Mouse (Mus musculus): Measurements from ENCODE around the gene Atoh7. TPM values are rescaled to one million over a fixed set of nuclear protein-coding genes. Genes with fewer than 3 reads are reported as not detected.

Atoh7 gene
- total and polyA plus RNA-seq, 3 experiments: not detected

DNA sequence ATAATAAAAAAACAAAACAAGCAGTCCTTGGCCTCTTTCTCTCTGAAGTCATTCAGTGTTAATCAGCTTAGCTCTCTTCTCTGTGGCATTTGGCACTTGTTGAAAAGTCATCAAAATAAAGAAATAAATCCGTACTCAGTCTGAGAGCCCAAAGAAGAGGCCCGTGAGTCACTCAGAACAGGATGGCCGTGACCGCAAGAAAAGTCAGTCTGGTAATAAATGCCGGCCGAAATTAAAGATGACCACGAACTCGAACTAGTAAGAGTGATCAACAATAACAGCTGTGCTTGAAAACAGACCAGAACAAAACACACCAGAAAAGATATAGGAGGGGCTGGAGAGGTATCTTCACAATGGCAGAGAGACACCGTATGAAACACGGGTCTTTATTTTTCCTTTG is 24.6 kb downstream of the Atoh7 start:
- H3K9me3 ChIP-seq (replicated peaks; ENCODE audit: insufficient read depth, low read length): no peaks in the 10 kb centered on the region
- H3K27me3 ChIP-seq (ENCODE audit: control insufficient read depth in 1 of 2, insufficient read depth in 2 of 2, low read length in 2 of 2): no peaks in the 10 kb centered on the region; a peak in 1 of 4 replicates
- H3K36me3 ChIP-seq (ENCODE audit: control insufficient read depth in 1 of 2, insufficient read depth in 2 of 2, low read length in 2 of 2): no peaks in the 10 kb centered on the region
- DNase-seq (ENCODE audit: low read depth, low spot score): no peak
- no peaks in the 10 kb centered on the region for H3K4me1 ChIP-seq (ENCODE audit: control insufficient read depth in 1 of 2, insufficient read depth in 2 of 2, low read length in 2 of 2)
- no peaks in the 10 kb centered on the region for H3K79me2 ChIP-seq (ENCODE audit: control insufficient read depth, insufficient read depth, low read length, poor library complexity)
- no peak overlapping the region for H3K9ac ChIP-seq (ENCODE audit: control insufficient read depth, low read depth, low read length, poor library complexity, severe bottlenecking)
- no peak for TF ChIP-seq MYC (IDR thresholded peaks at IDR 0.05; ENCODE audit: low read depth, low read length)
- no peak for TF ChIP-seq MAFK (IDR thresholded peaks at IDR 0.05; ENCODE audit: borderline replicate concordance, low read depth, low read length)
- TF ChIP-seq BHLHE40 (IDR thresholded peaks at IDR 0.05; ENCODE audit: borderline replicate concordance, low read depth, low read length): no peak
- TF ChIP-seq RCOR1 (IDR thresholded peaks at IDR 0.05; ENCODE audit: low read depth, low read length): no peak
- no peak for TF ChIP-seq NELFE (IDR thresholded peaks at IDR 0.05; ENCODE audit: low read depth, low read length)
- no peak overlapping the region for H3K27ac ChIP-seq (ENCODE audit: control insufficient read depth, low read depth, low read length)
- H3K4me3 ChIP-seq (ENCODE audit: control insufficient read depth in 1 of 2, insufficient read depth in 1 of 2, low read depth in 2 of 2, low read length in 2 of 2): no peak overlapping the region

DNA sequence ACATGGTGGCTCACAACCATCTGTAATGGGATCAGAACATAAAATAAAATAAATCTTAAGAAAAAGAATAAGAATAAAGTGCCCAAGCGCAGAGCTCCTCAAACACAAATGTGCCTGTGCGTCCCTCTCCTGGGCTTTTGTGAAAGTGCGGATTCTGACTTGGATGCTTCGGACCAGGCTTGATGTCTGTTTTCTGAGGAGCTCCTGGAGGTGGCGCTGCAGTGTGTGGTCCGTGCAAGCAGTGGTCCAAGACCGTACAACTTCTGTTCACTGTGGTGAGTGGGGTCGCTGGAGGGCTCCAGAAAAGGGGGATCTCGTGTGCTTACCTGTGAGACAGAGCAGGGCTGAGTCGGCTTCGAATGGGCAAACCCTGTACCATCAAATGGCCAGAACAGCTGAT is 25.9 kb downstream of the Atoh7 start:
- Histone ChIP-seq H3K36me3 (ENCODE audit: control insufficient read depth in 1 of 2, insufficient read depth in 2 of 2, low read length in 2 of 2) (no peaks in the 10 kb centered on the region), H3K9me3 (replicated peaks; ENCODE audit: insufficient read depth, low read length) (no peaks in the 10 kb centered on the region), H3K27me3 (ENCODE audit: control insufficient read depth in 1 of 2, insufficient read depth in 2 of 2, low read length in 2 of 2) (no peaks in the 10 kb centered on the region; a peak in 1 of 4 replicates), H3K9ac (ENCODE audit: control insufficient read depth, low read depth, low read length, poor library complexity, severe bottlenecking) (no peak overlapping the region), H3K4me1 (ENCODE audit: control insufficient read depth in 1 of 2, insufficient read depth in 2 of 2, low read length in 2 of 2) (no peaks in the 10 kb centered on the region), H3K27ac (ENCODE audit: control insufficient read depth, low read depth, low read length) (no peak overlapping the region), H3K4me3 (ENCODE audit: control insufficient read depth in 1 of 2, insufficient read depth in 1 of 2, low read depth in 2 of 2, low read length in 2 of 2) (no peak overlapping the region), H3K79me2 (ENCODE audit: control insufficient read depth, insufficient read depth, low read length, poor library complexity) (no peaks in the 10 kb centered on the region)
- TF ChIP-seq NRF1 (IDR thresholded peaks at IDR 0.05; ENCODE audit: insufficient read depth, low read depth, low read length, poor library complexity, severe bottlenecking): no peak
- TF ChIP-seq CTCF (IDR thresholded peaks at IDR 0.05 in 2 of 3, conservative IDR thresholded peaks at IDR 0.05 in 1 of 3; ENCODE audit: control insufficient read depth in 1 of 3, insufficient read depth in 1 of 3, low read depth in 2 of 3, low read length in 3 of 3, poor library complexity in 1 of 3, severe bottlenecking in 1 of 3): peak in 2 of 3 experiments; percentile 41 to 43; a peak in 4 of 6 replicates
- TF ChIP-seq MEF2A (IDR thresholded peaks at IDR 0.05; ENCODE audit: extremely low read depth, insufficient replicate concordance, low read depth, low read length, poor library complexity, severe bottlenecking): no peak
- TF ChIP-seq EP300 (IDR thresholded peaks at IDR 0.05; ENCODE audit: low read depth in 1 of 2, low read length in 2 of 2): no peak
- TF ChIP-seq SMC3 (IDR thresholded peaks at IDR 0.05; ENCODE audit: low read depth, low read length): peak; percentile 32
- peak; percentile 23 for DNase-seq (ENCODE audit: low read depth, low spot score)

DNA sequence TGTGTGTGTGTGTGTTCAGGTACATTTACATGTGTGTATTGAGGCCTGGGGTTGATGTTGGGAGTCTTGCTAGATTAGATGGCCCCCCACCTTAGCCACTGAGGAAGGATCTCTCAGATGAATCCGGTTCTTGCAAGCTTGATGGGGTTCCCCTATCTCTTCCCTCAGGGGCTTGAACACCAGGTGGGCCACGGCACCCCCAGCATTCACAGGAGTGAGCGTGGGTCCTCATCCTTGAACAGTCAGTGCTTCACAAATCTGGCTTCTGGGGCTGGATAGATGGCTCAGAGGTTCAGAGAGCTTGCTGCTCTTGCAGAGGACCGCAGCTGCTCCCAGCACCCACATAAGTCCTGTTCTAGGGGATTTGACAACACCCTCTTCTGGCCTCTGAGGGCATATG is 26.7 kb downstream of the Atoh7 start:
- Histone ChIP-seq H3K9me3 (replicated peaks; ENCODE audit: insufficient read depth, low read length) (no peaks in the 10 kb centered on the region), H3K79me2 (ENCODE audit: control insufficient read depth, insufficient read depth, low read length, poor library complexity) (no peaks in the 10 kb centered on the region), H3K27me3 (ENCODE audit: control insufficient read depth in 1 of 2, insufficient read depth in 2 of 2, low read length in 2 of 2) (no peaks in the 10 kb centered on the region; a peak in 1 of 4 replicates), H3K36me3 (ENCODE audit: control insufficient read depth in 1 of 2, insufficient read depth in 2 of 2, low read length in 2 of 2) (no peaks in the 10 kb centered on the region), H3K9ac (ENCODE audit: control insufficient read depth, low read depth, low read length, poor library complexity, severe bottlenecking) (no peak overlapping the region), H3K4me1 (ENCODE audit: control insufficient read depth in 1 of 2, insufficient read depth in 2 of 2, low read length in 2 of 2) (no peaks in the 10 kb centered on the region), H3K27ac (ENCODE audit: control insufficient read depth, low read depth, low read length) (no peak overlapping the region), H3K4me3 (ENCODE audit: control insufficient read depth in 1 of 2, insufficient read depth in 1 of 2, low read depth in 2 of 2, low read length in 2 of 2) (no peak overlapping the region)
- no peak for TF ChIP-seq MXI1 (IDR thresholded peaks at IDR 0.05; ENCODE audit: low read depth, low read length)
- no peak for TF ChIP-seq POLR2AphosphoS5 (IDR thresholded peaks at IDR 0.05; ENCODE audit: borderline replicate concordance, low read depth, low read length)
- TF ChIP-seq USF1 (IDR thresholded peaks at IDR 0.05; ENCODE audit: low read depth, low read length): no peak
- DNase-seq (ENCODE audit: low read depth, low spot score): no peak

Data from MEL (cell line).